Mouse (Mus musculus) hindbrain, postnatal 0 days (tissue): ENCODE data around the gene Adamts9. TPM values are rescaled to one million over a fixed set of nuclear protein-coding genes. Genes with fewer than 3 reads are reported as not detected.

ENCODE experiments used
- ATAC-seq: fragments of 200-750 bp; cut with Nextera tagmentation; 2 replicates; pipeline ENCODE4 v1.8.0; 2017; ENCODE audit warnings: mild to moderate bottlenecking, moderate TSS enrichment, moderate library complexity
- DNase-seq: peaks from one replicate; pipeline ENCODE4 v3.0.0-alpha.2; 2015; ENCODE audit warnings: low spot score
- H3K27ac ChIP-seq: fragments of 300-500 bp; sonication (generic); 2 replicates; pipeline ENCODE4 v1.5.1; 2014; ENCODE audit warnings: mild to moderate bottlenecking
- H3K27me3 ChIP-seq: fragments of 300-500 bp; sonication (generic); 2 replicates; pipeline ENCODE4 v1.6.1; 2014; ENCODE audit warnings: low read length, mixed read lengths; ENCODE audit not compliant: insufficient read depth
- H3K36me3 ChIP-seq: fragments of 300-500 bp; sonication (generic); 2 replicates; pipeline ENCODE4 v1.6.1; 2014; ENCODE audit warnings: low read length, mixed read lengths; ENCODE audit not compliant: insufficient read depth
- H3K4me1 ChIP-seq: fragments of 300-500 bp; sonication (generic); 2 replicates; pipeline ENCODE4 v1.6.1; 2014; ENCODE audit warnings: antibody characterized with exemption, low read length, mixed read lengths; ENCODE audit not compliant: insufficient read depth
- H3K4me2 ChIP-seq: fragments of 300-500 bp; sonication (generic); 2 replicates; pipeline ENCODE4 v1.6.1; 2014; ENCODE audit warnings: low read depth, mild to moderate bottlenecking, low read length, moderate library complexity, mixed read lengths
- H3K4me3 ChIP-seq: fragments of 300-500 bp; sonication (generic); 2 replicates; pipeline ENCODE4 v1.5.1; 2014; ENCODE audit warnings: low read length
- H3K9ac ChIP-seq: fragments of 300-500 bp; sonication (generic); replicated peaks from 2 replicates; pipeline ENCODE4 v1.6.1; 2014; ENCODE audit warnings: mild to moderate bottlenecking, low read length, moderate library complexity, mixed read lengths
- H3K9me3 ChIP-seq: fragments of 300-500 bp; sonication (generic); 2 replicates; pipeline ENCODE4 v1.6.1; 2016; ENCODE audit warnings: low read length, mixed read lengths
- CTCF ChIP-seq: IDR thresholded peaks from 2 replicates; pipeline ENCODE4 v1.5.1; 2016; ENCODE audit warnings: antibody characterized with exemption, control low read depth, low read depth
- WGBS: fragments of 180-500 bp; shearing (Covaris S2); extraction: QIAGEN DNeasy Blood & Tissue Kit; methylation state at CpG from one replicate; pipeline ENCODE4 v1.1.7; 2014; 5-methylcytosine and 5-hydroxymethylcytosine counted together
- polyA plus RNA-seq: library from polyadenylated mRNA; unstranded; fragments of >200 nt; fragmentation: Nextera tagmentation; extraction: Ambion mirVana; gene quantifications from 2 replicates; pipeline ENCODE4 v1.2.1, GENCODE M21; 2015
- total RNA-seq: library from RNA; depleted of rRNA; stranded (reverse); fragments of >200 nt; gene quantifications from 2 replicates; pipeline ENCODE4 v1.2.3, GENCODE M21; 2014

Gene Adamts9
- total and polyA plus RNA-seq, 2 experiments from 2014 or later: 1.5 to 7.6 TPM

- Histone ChIP-seq H3K4me1 (peaks cover 10% of the 10 kb centered on the region), H3K27ac (no peak within 1 kb of the TSS), H3K9ac (no peak within 1 kb of the TSS), H3K4me2 (peak within 1 kb of the TSS; percentile 34; the same call in 1 of the 2 replicates), H3K4me3 (no peak within 1 kb of the TSS), H3K36me3 (no peaks in the 10 kb centered on the region), H3K9me3 (no peaks in the 10 kb centered on the region), H3K27me3 (no peaks in the 10 kb centered on the region)
- ATAC-seq (peak; percentile 76), DNase-seq (peak; percentile 62)
- TF ChIP-seq CTCF: no peak
- 4% methylated on average over 8 of the region's 8 CpGs for WGBS
These were observed 127.0 kb downstream of the Adamts9 start, which contains the start of gene A730049H05Rik for GRCm38 (mm10) chr6:92816311-92816751. Gene A730049H05Rik (plus strand): TSS chr6:92816478.

GRCm38 (mm10) chr6:92812702-92813370, 130.5 kb downstream of the Adamts9 start:
- Histone ChIP-seq H3K9me3 (no peaks in the 10 kb centered on the region), H3K4me2 (no peak overlapping the region), H3K27ac (no peak overlapping the region; the same call in 1 of the 2 replicates), H3K36me3 (no peaks in the 10 kb centered on the region), H3K9ac (no peak overlapping the region), H3K4me1 (peaks cover 10% of the 10 kb centered on the region), H3K27me3 (no peaks in the 10 kb centered on the region), H3K4me3 (no peak overlapping the region)
- ATAC-seq: peak; percentile 74
- 24% methylated on average over 2 of the region's 2 CpGs for WGBS
- peak; percentile 78 for DNase-seq
- TF ChIP-seq CTCF: no peak

GRCm38 (mm10) chr6:92811566-92811965, 131.7 kb downstream of the Adamts9 start:
- Histone ChIP-seq H3K4me2 (no peak overlapping the region), H3K9ac (no peak overlapping the region), H3K4me1 (peaks cover 6% of the 10 kb centered on the region), H3K27ac (no peak overlapping the region), H3K9me3 (no peaks in the 10 kb centered on the region), H3K36me3 (no peaks in the 10 kb centered on the region), H3K4me3 (no peak overlapping the region), H3K27me3 (no peaks in the 10 kb centered on the region)
- TF ChIP-seq CTCF: no peak
- ATAC-seq: no peak
- DNase-seq: no peak

- Histone ChIP-seq H3K27me3 (no peaks in the 10 kb centered on the region), H3K4me1 (no peaks in the 10 kb centered on the region; the same call in 1 of the 2 replicates), H3K27ac (no peak overlapping the region), H3K9me3 (no peaks in the 10 kb centered on the region), H3K4me2 (no peak overlapping the region), H3K9ac (no peak overlapping the region), H3K4me3 (no peak overlapping the region), H3K36me3 (no peaks in the 10 kb centered on the region)
- no peak for TF ChIP-seq CTCF
- DNase-seq (no peak), ATAC-seq (no peak)
- WGBS: 82% methylated on average over 2 of the region's 2 CpGs
These were observed 132.7 kb downstream of the Adamts9 start for GRCm38 (mm10) chr6:92810628-92811027.

GRCm38 (mm10) chr6:92809818-92810217, 133.5 kb downstream of the Adamts9 start:
- H3K36me3 ChIP-seq: no peaks in the 10 kb centered on the region
- 83% methylated on average over 3 of the region's 3 CpGs for WGBS
- TF ChIP-seq CTCF: no peak
- DNase-seq (no peak), ATAC-seq (no peak)
- no peak overlapping the region for H3K27ac ChIP-seq
- no peaks in the 10 kb centered on the region; the same call in 1 of the 2 replicates for H3K4me1 ChIP-seq
- H3K4me2 ChIP-seq: no peak overlapping the region
- no peak overlapping the region for H3K4me3 ChIP-seq
- H3K27me3 ChIP-seq: no peaks in the 10 kb centered on the region
- no peaks in the 10 kb centered on the region for H3K9me3 ChIP-seq
- no peak overlapping the region for H3K9ac ChIP-seq

- 77% methylated on average over 3 of the region's 3 CpGs for WGBS
- Histone ChIP-seq H3K4me3 (no peak overlapping the region), H3K27ac (no peak overlapping the region), H3K4me1 (peaks cover 5% of the 10 kb centered on the region), H3K36me3 (no peaks in the 10 kb centered on the region), H3K4me2 (no peak overlapping the region), H3K9ac (no peak overlapping the region), H3K27me3 (no peaks in the 10 kb centered on the region), H3K9me3 (no peaks in the 10 kb centered on the region)
- no peak for TF ChIP-seq CTCF
- ATAC-seq (no peak), DNase-seq (no peak)
These were observed 138.9 kb downstream of the Adamts9 start for GRCm38 (mm10) chr6:92804254-92804971.

- WGBS: 38% methylated on average over 6 of the region's 6 CpGs
These were observed 140.1 kb downstream of the Adamts9 start for GRCm38 (mm10) chr6:92803213-92803612.

More at GRCm38 (mm10) chr6:92803213-92803612, 140.1 kb downstream of the Adamts9 start:
- peak overlapping the region; percentile 6; the same call in 1 of the 2 replicates for H3K27ac ChIP-seq
- DNase-seq (peak; percentile 83), ATAC-seq (peak; percentile 92)
- H3K9ac ChIP-seq: no peak overlapping the region
- no peak for TF ChIP-seq CTCF
- no peaks in the 10 kb centered on the region for H3K27me3 ChIP-seq
- no peak overlapping the region for H3K4me3 ChIP-seq
- peaks cover 5% of the 10 kb centered on the region for H3K4me1 ChIP-seq
- H3K36me3 ChIP-seq: no peaks in the 10 kb centered on the region
- no peak overlapping the region for H3K4me2 ChIP-seq
- no peaks in the 10 kb centered on the region for H3K9me3 ChIP-seq
